Mouse (Mus musculus): ENCODE measurements around the gene Zscan4c.
"Not testable (repeated sequence)": the region's sequence is repeated elsewhere in the genome, so short reads cannot be mapped to it uniquely, and the experiment has no call there.

Zscan4c gene

DNA sequence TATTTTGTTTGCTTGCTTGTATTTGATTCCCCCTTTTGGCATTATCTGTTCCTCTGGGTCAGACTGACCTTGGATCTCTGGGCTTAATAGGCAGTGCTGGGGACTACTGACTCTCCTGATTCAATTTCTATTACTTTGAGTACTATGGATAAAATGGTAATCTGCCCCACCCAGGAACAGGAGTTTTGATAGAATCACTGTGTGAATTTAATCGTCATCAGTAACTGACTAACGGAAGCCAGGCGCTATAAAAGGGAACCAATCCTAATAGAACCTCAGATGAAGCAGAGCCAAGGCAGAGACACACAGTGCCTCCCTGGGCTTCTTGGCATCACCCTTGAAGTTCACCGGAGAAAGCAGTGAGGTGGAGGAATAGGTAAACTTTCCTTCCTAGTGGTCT, at the start of gene Zscan4c:
TSS of gene Zscan4c (plus strand) at position 301 of the 400 bp plus-strand sequence.
- not testable (repeated sequence) for DNase-seq (ENCODE audit: low spot score in 2 of 2)

Data from right cerebral cortex, postnatal 10 days (tissue).